Mouse (Mus musculus) right cerebral cortex, postnatal 4 days (tissue): ENCODE measurements around the gene Shb.

Source experiments
- DNase-seq: peaks from one replicate; pipeline ENCODE4 v3.0.0-alpha.2; 2022

Shb gene

GRCm38 (mm10) chr4:45480595-45480994, 51.7 kb downstream of the Shb start:
- no peak for DNase-seq

GRCm38 (mm10) chr4:45479433-45479832, 52.8 kb downstream of the Shb start:
- DNase-seq: no peak

GRCm38 (mm10) chr4:45478178-45478577, 54.1 kb downstream of the Shb start:
- peak; percentile 38 for DNase-seq

- no peak for DNase-seq
These were observed 55.2 kb downstream of the Shb start for GRCm38 (mm10) chr4:45477047-45477446.

GRCm38 (mm10) chr4:45474832-45475231, 57.4 kb downstream of the Shb start:
- no peak for DNase-seq

GRCm38 (mm10) chr4:45474131-45474530, 58.1 kb downstream of the Shb start:
- no peak for DNase-seq

- peak; percentile 78 for DNase-seq
These were observed 59.1 kb downstream of the Shb start for GRCm38 (mm10) chr4:45473129-45473528.

GRCm38 (mm10) chr4:45472706-45473105, 59.6 kb downstream of the Shb start:
- DNase-seq: no peak

GRCm38 (mm10) chr4:45471654-45472556, 60.4 kb downstream of the Shb start:
- DNase-seq: no peak

- no peak for DNase-seq
These were observed 63.2 kb downstream of the Shb start for GRCm38 (mm10) chr4:45469057-45469456.

GRCm38 (mm10) chr4:45468507-45468906, 63.8 kb downstream of the Shb start:
- DNase-seq: no peak

- no peak for DNase-seq
These were observed 65.0 kb downstream of the Shb start for GRCm38 (mm10) chr4:45467115-45467912.

GRCm38 (mm10) chr4:45464941-45465340, 67.3 kb downstream of the Shb start:
- DNase-seq: no peak

GRCm38 (mm10) chr4:45464528-45464927, 67.7 kb downstream of the Shb start:
- no peak for DNase-seq

- no peak for DNase-seq
These were observed 68.1 kb downstream of the Shb start for GRCm38 (mm10) chr4:45464123-45464522.

GRCm38 (mm10) chr4:45462628-45463027, 69.6 kb downstream of the Shb start:
- DNase-seq: no peak

- no peak for DNase-seq
These were observed 70.6 kb downstream of the Shb start for GRCm38 (mm10) chr4:45461661-45462060.

GRCm38 (mm10) chr4:45459375-45459774, 72.9 kb downstream of the Shb start:
- DNase-seq: no peak

GRCm38 (mm10) chr4:45457543-45457942, 74.7 kb downstream of the Shb start:
- no peak for DNase-seq

GRCm38 (mm10) chr4:45455001-45455400, 77.3 kb downstream of the Shb start:
- no peak for DNase-seq

GRCm38 (mm10) chr4:45453271-45453851, 78.9 kb downstream of the Shb start:
- no peak for DNase-seq

- no peak for DNase-seq
These were observed 79.6 kb downstream of the Shb start for GRCm38 (mm10) chr4:45452569-45453111.

GRCm38 (mm10) chr4:45449012-45449411, 83.3 kb downstream of the Shb start:
- no peak for DNase-seq
